Mouse (Mus musculus): ENCODE measurements at regions not wholly inside any gene's neighbourhood (a gene's known extent, or its start where the extent isn't known, plus 50 kb on each side); places are given as distances from the start of the nearest gene placed in this dataset.
A peak's percentile ranks its signal among the peaks of the same experiment; 100 is the strongest.

DNA sequence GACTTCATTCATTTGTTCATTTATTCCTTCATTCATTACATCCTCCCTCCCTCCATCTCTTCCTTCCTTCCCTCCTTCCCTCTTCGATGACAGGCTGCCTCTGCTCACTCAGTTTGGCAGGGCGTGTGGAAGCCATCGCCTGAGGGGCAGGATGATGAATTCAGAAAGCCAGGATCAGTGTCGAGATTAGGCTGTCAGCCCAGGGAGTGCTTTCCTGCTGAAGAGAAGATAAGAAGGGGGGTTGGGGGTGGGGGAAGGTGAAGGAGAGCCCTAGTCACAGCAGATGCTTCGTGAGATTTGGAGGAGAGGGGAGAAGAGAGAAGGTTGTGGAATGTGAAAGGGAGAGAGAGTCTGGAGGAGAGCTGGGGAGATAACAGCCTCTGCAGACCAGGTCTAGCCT, 110.9 kb downstream of the Zfp169 start:
- Histone ChIP-seq H3K4me1 (ENCODE audit: control insufficient read depth, insufficient read depth, low read depth, low read length) (no peaks in the 10 kb centered on the region), H3K27ac (ENCODE audit: low read depth, low read length) (no peak overlapping the region), H3K9ac (ENCODE audit: low read depth, low read length) (no peak overlapping the region), H3K4me2 (ENCODE audit: low read length) (no peak overlapping the region), H3K36me3 (ENCODE audit: control insufficient read depth, insufficient read depth, low read length) (no peaks in the 10 kb centered on the region), H3K9me3 (ENCODE audit: control insufficient read depth, low read length) (no peaks in the 10 kb centered on the region), H3K27me3 (replicated peaks; ENCODE audit: control insufficient read depth, insufficient read depth, low read length) (no peaks in the 10 kb centered on the region), H3K4me3 (ENCODE audit: low read length) (no peak overlapping the region)
- ATAC-seq: no peak
- WGBS: 33% methylated on average over 5 of the region's 5 CpGs

- no peaks in the 10 kb centered on the region for H3K27me3 ChIP-seq (replicated peaks; ENCODE audit: control insufficient read depth, insufficient read depth, low read length)
- H3K27ac ChIP-seq (ENCODE audit: low read depth, low read length): peak overlapping the region; percentile 53
- 29% methylated on average over 9 of the region's 9 CpGs for WGBS
- H3K4me3 ChIP-seq (ENCODE audit: low read length): no peak overlapping the region
- H3K9ac ChIP-seq (ENCODE audit: low read depth, low read length): no peak overlapping the region
- no peak overlapping the region for H3K4me2 ChIP-seq (ENCODE audit: low read length)
- ATAC-seq: peak; percentile 97
- 0 out of 2 replicates have a peak, but pooled peaks cover 2% of the 10 kb centered on the region for H3K4me1 ChIP-seq (ENCODE audit: control insufficient read depth, insufficient read depth, low read depth, low read length)
- no peaks in the 10 kb centered on the region for H3K36me3 ChIP-seq (ENCODE audit: control insufficient read depth, insufficient read depth, low read length)
- no peaks in the 10 kb centered on the region for H3K9me3 ChIP-seq (ENCODE audit: control insufficient read depth, low read length)
These were observed 90.6 kb downstream of the Zfp169 start for GRCm38 (mm10) chr13:48422438-48423329.

- ATAC-seq: no peak
- H3K4me1 ChIP-seq (ENCODE audit: control insufficient read depth, insufficient read depth, low read depth, low read length): 0 out of 2 replicates have a peak, but pooled peaks cover 2% of the 10 kb centered on the region
- no peak overlapping the region for H3K4me3 ChIP-seq (ENCODE audit: low read length)
- no peak overlapping the region for H3K4me2 ChIP-seq (ENCODE audit: low read length)
- H3K27ac ChIP-seq (ENCODE audit: low read depth, low read length): no peak overlapping the region
- H3K27me3 ChIP-seq (replicated peaks; ENCODE audit: control insufficient read depth, insufficient read depth, low read length): no peaks in the 10 kb centered on the region
- H3K9me3 ChIP-seq (ENCODE audit: control insufficient read depth, low read length): no peaks in the 10 kb centered on the region
- H3K9ac ChIP-seq (ENCODE audit: low read depth, low read length): no peak overlapping the region
- 79% methylated on average over 5 of the region's 5 CpGs for WGBS
- no peaks in the 10 kb centered on the region for H3K36me3 ChIP-seq (ENCODE audit: control insufficient read depth, insufficient read depth, low read length)
These were observed 86.4 kb downstream of the Zfp169 start for GRCm38 (mm10) chr13:48426816-48427215.

DNA sequence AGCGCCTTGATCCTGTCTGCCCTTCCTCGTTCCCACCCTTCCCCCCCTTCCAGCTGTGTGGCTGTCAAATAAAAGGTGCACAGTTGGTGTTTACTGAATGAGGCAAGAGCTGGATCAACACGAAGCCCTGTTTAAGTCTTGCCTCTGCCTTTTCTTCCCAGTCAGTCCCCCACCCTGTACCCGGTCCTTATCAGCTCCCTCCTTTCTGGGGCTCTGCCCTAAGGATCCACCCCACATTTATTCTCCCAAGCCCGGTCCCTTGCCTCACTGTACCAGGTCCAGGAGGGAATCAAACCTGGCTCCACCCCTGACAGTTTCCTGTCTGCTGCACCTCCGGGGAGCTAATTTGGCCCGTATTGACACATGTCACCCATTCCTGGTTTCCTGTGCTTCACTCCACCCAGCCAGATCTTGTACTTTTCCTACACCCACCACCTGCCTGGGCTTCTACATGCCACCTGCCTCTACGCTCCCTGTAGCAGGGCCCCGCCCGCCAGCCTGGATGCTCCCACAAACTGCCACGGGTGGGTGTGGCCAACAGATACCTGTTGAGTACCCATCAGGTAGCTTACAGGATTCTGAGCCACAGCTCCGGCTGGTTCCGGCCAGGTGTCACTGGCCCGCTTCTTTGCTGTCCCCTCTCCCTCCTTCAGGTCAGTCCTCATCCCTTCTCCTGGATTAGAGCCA, 76.4 kb downstream of the Zfp169 start:
- H3K27me3 ChIP-seq (replicated peaks; ENCODE audit: control insufficient read depth, insufficient read depth, low read length): no peaks in the 10 kb centered on the region
- H3K9me3 ChIP-seq (ENCODE audit: control insufficient read depth, low read length): no peaks in the 10 kb centered on the region
- H3K4me2 ChIP-seq (ENCODE audit: low read length): no peak overlapping the region
- H3K4me3 ChIP-seq (ENCODE audit: low read length): no peak overlapping the region
- no peak for ATAC-seq
- H3K27ac ChIP-seq (ENCODE audit: low read depth, low read length): no peak overlapping the region
- H3K9ac ChIP-seq (ENCODE audit: low read depth, low read length): no peak overlapping the region
- 78% methylated on average over 14 of the region's 14 CpGs for WGBS
- H3K4me1 ChIP-seq (ENCODE audit: control insufficient read depth, insufficient read depth, low read depth, low read length): no peaks in the 10 kb centered on the region
- H3K36me3 ChIP-seq (ENCODE audit: control insufficient read depth, insufficient read depth, low read length): no peaks in the 10 kb centered on the region
